Mouse (Mus musculus): ENCODE data around the gene Ednra. TPM values are rescaled to one million over a fixed set of nuclear protein-coding genes. Genes with fewer than 3 reads are reported as not detected.

Ednra gene
- total and polyA plus RNA-seq, 3 experiments, result 25.6 to 41.7 (median 41.3) TPM

- H3K27me3 ChIP-seq (ENCODE audit: control insufficient read depth, insufficient read depth, low read length), result no peaks in the 10 kb centered on the region
- no peak for DNase-seq
- no peak overlapping the region for H3K4me3 ChIP-seq
- no peaks in the 10 kb centered on the region for H3K79me2 ChIP-seq (replicated peaks; ENCODE audit: control insufficient read depth, insufficient read depth, low read length)
- H3K9ac ChIP-seq (ENCODE audit: low read depth, low read length), result no peak overlapping the region
- H3K36me3 ChIP-seq (ENCODE audit: control insufficient read depth, insufficient read depth, low read length), result peaks cover 11% of the 10 kb centered on the region
- H3K4me1 ChIP-seq (ENCODE audit: control insufficient read depth, insufficient read depth, low read length), result peaks cover 4% of the 10 kb centered on the region; the same call in 1 of the 2 replicates
- intact Hi-C loops (cut with DNase I), result loop anchor here (5.0 kb wide), 1 partner anchor 35 kb away; no protein-coding TSS in a partner anchor
- peak overlapping the region; percentile 47 for H3K27ac ChIP-seq
- TF ChIP-seq EP300 (IDR thresholded peaks at IDR 0.05; ENCODE audit: insufficient read depth, low read depth, low read length), result no peak
- TF ChIP-seq POLR2A (IDR thresholded peaks at IDR 0.05; ENCODE audit: insufficient read depth, low read depth, low read length), result no peak
- no peak for TF ChIP-seq CTCF (IDR thresholded peaks at IDR 0.05)
- WGBS, result 38% methylated on average over 2 of the region's 2 CpGs
Observed at GRCm38 (mm10) chr8:77717036-77717435, 7.2 kb downstream of the Ednra start.

- Histone ChIP-seq H3K27me3 (ENCODE audit: control insufficient read depth, insufficient read depth, low read length) (no peaks in the 10 kb centered on the region), H3K9ac (ENCODE audit: low read depth, low read length) (no peak overlapping the region), H3K4me3 (no peak overlapping the region), H3K36me3 (ENCODE audit: control insufficient read depth, insufficient read depth, low read length) (peaks cover 5% of the 10 kb centered on the region), H3K79me2 (replicated peaks; ENCODE audit: control insufficient read depth, insufficient read depth, low read length) (no peaks in the 10 kb centered on the region), H3K4me1 (ENCODE audit: control insufficient read depth, insufficient read depth, low read length) (peaks cover 2% of the 10 kb centered on the region; the same call in 1 of the 2 replicates), H3K27ac (no peak overlapping the region)
- no peak for DNase-seq
- WGBS, result 75% methylated on average over 7 of the region's 7 CpGs
- intact Hi-C loops (cut with DNase I), result no loop called here
- TF ChIP-seq EP300 (IDR thresholded peaks at IDR 0.05; ENCODE audit: insufficient read depth, low read depth, low read length), result no peak
- no peak for TF ChIP-seq CTCF (IDR thresholded peaks at IDR 0.05)
- TF ChIP-seq POLR2A (IDR thresholded peaks at IDR 0.05; ENCODE audit: insufficient read depth, low read depth, low read length), result no peak
Observed at GRCm38 (mm10) chr8:77714455-77714854, 9.8 kb downstream of the Ednra start.

GRCm38 (mm10) chr8:77713688-77714087 is 10.6 kb downstream of the Ednra start:
- 53% methylated on average over 5 of the region's 5 CpGs for WGBS
- intact Hi-C loops (cut with DNase I), result no loop called here
- TF ChIP-seq POLR2A (IDR thresholded peaks at IDR 0.05; ENCODE audit: insufficient read depth, low read depth, low read length), result no peak
- no peak for TF ChIP-seq CTCF (IDR thresholded peaks at IDR 0.05)
- no peak for TF ChIP-seq EP300 (IDR thresholded peaks at IDR 0.05; ENCODE audit: insufficient read depth, low read depth, low read length)
- no peak for DNase-seq
- H3K4me1 ChIP-seq (ENCODE audit: control insufficient read depth, insufficient read depth, low read length), result peaks cover 2% of the 10 kb centered on the region
- no peak overlapping the region for H3K9ac ChIP-seq (ENCODE audit: low read depth, low read length)
- H3K27ac ChIP-seq, result no peak overlapping the region
- H3K79me2 ChIP-seq (replicated peaks; ENCODE audit: control insufficient read depth, insufficient read depth, low read length), result no peaks in the 10 kb centered on the region
- peaks cover 3% of the 10 kb centered on the region; the same call in 1 of the 2 replicates for H3K36me3 ChIP-seq (ENCODE audit: control insufficient read depth, insufficient read depth, low read length)
- H3K27me3 ChIP-seq (ENCODE audit: control insufficient read depth, insufficient read depth, low read length), result no peaks in the 10 kb centered on the region
- H3K4me3 ChIP-seq, result no peak overlapping the region

- Histone ChIP-seq H3K79me2 (replicated peaks; ENCODE audit: control insufficient read depth, insufficient read depth, low read length) (peaks cover 2% of the 10 kb centered on the region; the same call in 1 of the 2 replicates), H3K27ac (no peak overlapping the region), H3K27me3 (ENCODE audit: control insufficient read depth, insufficient read depth, low read length) (no peaks in the 10 kb centered on the region), H3K4me1 (ENCODE audit: control insufficient read depth, insufficient read depth, low read length) (peaks cover 4% of the 10 kb centered on the region; the same call in 1 of the 2 replicates), H3K36me3 (ENCODE audit: control insufficient read depth, insufficient read depth, low read length) (no peaks in the 10 kb centered on the region; the same call in none of the 2 replicates), H3K9ac (ENCODE audit: low read depth, low read length) (no peak overlapping the region), H3K4me3 (no peak overlapping the region)
- DNase-seq, result no peak
- TF ChIP-seq CTCF (IDR thresholded peaks at IDR 0.05) (no peak), POLR2A (IDR thresholded peaks at IDR 0.05; ENCODE audit: insufficient read depth, low read depth, low read length) (no peak)
- 82% methylated on average over 4 of the region's 4 CpGs for WGBS
- intact Hi-C loops (cut with DNase I), result no loop called here
Observed at GRCm38 (mm10) chr8:77704768-77705167, 19.5 kb downstream of the Ednra start.

GRCm38 (mm10) chr8:77698028-77698427 is 26.2 kb downstream of the Ednra start:
- H3K27ac ChIP-seq, result no peak overlapping the region
- 79% methylated on average over 10 of the region's 10 CpGs for WGBS
- no peak for DNase-seq
- peaks cover 2% of the 10 kb centered on the region; the same call in 1 of the 2 replicates for H3K4me1 ChIP-seq (ENCODE audit: control insufficient read depth, insufficient read depth, low read length)
- no peaks in the 10 kb centered on the region for H3K36me3 ChIP-seq (ENCODE audit: control insufficient read depth, insufficient read depth, low read length)
- H3K27me3 ChIP-seq (ENCODE audit: control insufficient read depth, insufficient read depth, low read length), result no peaks in the 10 kb centered on the region
- H3K79me2 ChIP-seq (replicated peaks; ENCODE audit: control insufficient read depth, insufficient read depth, low read length), result peaks cover 2% of the 10 kb centered on the region; the same call in 1 of the 2 replicates
- intact Hi-C loops (cut with DNase I), result no loop called here
- no peak overlapping the region for H3K9ac ChIP-seq (ENCODE audit: low read depth, low read length)
- TF ChIP-seq CTCF (IDR thresholded peaks at IDR 0.05) (no peak), EP300 (IDR thresholded peaks at IDR 0.05; ENCODE audit: insufficient read depth, low read depth, low read length) (no peak), POLR2A (IDR thresholded peaks at IDR 0.05; ENCODE audit: insufficient read depth, low read depth, low read length) (no peak)
- no peak overlapping the region for H3K4me3 ChIP-seq

- Histone ChIP-seq H3K4me1 (ENCODE audit: control insufficient read depth, insufficient read depth, low read length) (peaks cover 2% of the 10 kb centered on the region; the same call in 1 of the 2 replicates), H3K27me3 (ENCODE audit: control insufficient read depth, insufficient read depth, low read length) (no peaks in the 10 kb centered on the region), H3K27ac (no peak overlapping the region), H3K4me3 (no peak overlapping the region), H3K9ac (ENCODE audit: low read depth, low read length) (no peak overlapping the region), H3K36me3 (ENCODE audit: control insufficient read depth, insufficient read depth, low read length) (no peaks in the 10 kb centered on the region), H3K79me2 (replicated peaks; ENCODE audit: control insufficient read depth, insufficient read depth, low read length) (peaks cover 2% of the 10 kb centered on the region; the same call in 1 of the 2 replicates)
- intact Hi-C loops (cut with DNase I), result no loop called here
- TF ChIP-seq EP300 (IDR thresholded peaks at IDR 0.05; ENCODE audit: insufficient read depth, low read depth, low read length), result no peak
- TF ChIP-seq CTCF (IDR thresholded peaks at IDR 0.05), result no peak
- no peak for TF ChIP-seq POLR2A (IDR thresholded peaks at IDR 0.05; ENCODE audit: insufficient read depth, low read depth, low read length)
- DNase-seq, result no peak
- WGBS, result 80% methylated on average over 4 of the region's 4 CpGs
Observed at GRCm38 (mm10) chr8:77696182-77696581, 28.1 kb downstream of the Ednra start.

Measured in heart, adult 2 months (tissue).